Mouse (Mus musculus): ENCODE results near the gene Trappc10. TPM values are rescaled to one million over a fixed set of nuclear protein-coding genes. Genes with fewer than 3 reads are reported as not detected.

The Trappc10 gene
- polyA plus RNA-seq, 1 experiment = 18.2 TPM

DNA sequence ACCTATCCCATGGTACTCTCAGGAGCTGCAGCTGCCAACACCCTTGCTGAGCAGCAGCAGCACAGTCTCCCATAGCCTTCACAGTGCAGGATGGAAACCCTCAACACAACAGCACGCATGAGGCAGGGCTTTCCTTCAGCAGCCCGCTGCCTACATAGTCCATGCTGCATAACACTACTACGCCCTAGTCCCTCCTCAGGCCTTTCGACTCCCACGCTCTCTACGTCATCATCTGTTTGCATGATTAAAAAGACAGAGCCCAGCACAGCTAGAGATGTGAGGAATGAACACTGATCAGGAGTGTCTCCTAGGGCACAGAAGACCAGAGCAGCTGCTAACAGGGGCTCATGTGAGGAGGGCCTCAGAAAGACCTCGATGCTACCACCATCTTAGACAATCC is 23.1 kb downstream of the Trappc10 start:
- no peak overlapping the region for H3ac ChIP-seq (ENCODE audit: control insufficient read depth, insufficient read length, low read depth)
- peaks cover 13% of the 10 kb centered on the region for H3K79me2 ChIP-seq (ENCODE audit: control insufficient read depth, insufficient read depth)
- H3K27me3 ChIP-seq (ENCODE audit: control insufficient read depth, insufficient read depth, insufficient read length) = no peaks in the 10 kb centered on the region
- H3K36me3 ChIP-seq (ENCODE audit: control insufficient read depth, insufficient read depth) = peaks cover 31% of the 10 kb centered on the region
- H3K79me3 ChIP-seq (ENCODE audit: low read depth) = no peaks in the 10 kb centered on the region
- no peak overlapping the region for H3K4me3 ChIP-seq (ENCODE audit: insufficient read depth, poor library complexity, severe bottlenecking)
- no peak for TF ChIP-seq MAX (IDR thresholded peaks at IDR 0.05)
- TF ChIP-seq USF1 (IDR thresholded peaks at IDR 0.05; ENCODE audit: low read depth) = no peak
- TF ChIP-seq MYOD1 (IDR thresholded peaks at IDR 0.05; ENCODE audit: control insufficient read depth, insufficient read length, low read depth) = no peak
- TF ChIP-seq FOSL1 (IDR thresholded peaks at IDR 0.05; ENCODE audit: insufficient read depth, low read length, poor library complexity, severe bottlenecking) = no peak
- TF ChIP-seq CTCF (IDR thresholded peaks at IDR 0.05; ENCODE audit: control insufficient read depth, insufficient read depth, insufficient read length) = no peak
- no peak for TF ChIP-seq CEBPB (IDR thresholded peaks at IDR 0.05; ENCODE audit: low read depth)
- TF ChIP-seq MYOG (IDR thresholded peaks at IDR 0.05; ENCODE audit: control insufficient read depth, extremely low read depth, insufficient read length) = no peak

GRCm38 (mm10) chr10:78219528-78219927 is 24.9 kb downstream of the Trappc10 start:
- peaks cover 43% of the 10 kb centered on the region for H3K36me3 ChIP-seq (ENCODE audit: control insufficient read depth, insufficient read depth)
- H3K79me2 ChIP-seq (ENCODE audit: control insufficient read depth, insufficient read depth) = no peaks in the 10 kb centered on the region
- H3ac ChIP-seq (ENCODE audit: control insufficient read depth, insufficient read length, low read depth) = no peak overlapping the region
- H3K27me3 ChIP-seq (ENCODE audit: control insufficient read depth, insufficient read depth, insufficient read length) = no peaks in the 10 kb centered on the region
- H3K79me3 ChIP-seq (ENCODE audit: low read depth) = no peaks in the 10 kb centered on the region
- TF ChIP-seq FOSL1 (IDR thresholded peaks at IDR 0.05; ENCODE audit: insufficient read depth, low read length, poor library complexity, severe bottlenecking) = no peak
- TF ChIP-seq CTCF (IDR thresholded peaks at IDR 0.05; ENCODE audit: control insufficient read depth, insufficient read depth, insufficient read length) = no peak
- no peak for TF ChIP-seq USF1 (IDR thresholded peaks at IDR 0.05; ENCODE audit: low read depth)
- TF ChIP-seq CEBPB (IDR thresholded peaks at IDR 0.05; ENCODE audit: low read depth) = no peak
- no peak for TF ChIP-seq MYOD1 (IDR thresholded peaks at IDR 0.05; ENCODE audit: control insufficient read depth, insufficient read length, low read depth)
- TF ChIP-seq MAX (IDR thresholded peaks at IDR 0.05) = no peak
- no peak for TF ChIP-seq MYOG (IDR thresholded peaks at IDR 0.05; ENCODE audit: control insufficient read depth, extremely low read depth, insufficient read length)
- H3K4me3 ChIP-seq (ENCODE audit: insufficient read depth, poor library complexity, severe bottlenecking) = no peak overlapping the region

GRCm38 (mm10) chr10:78218576-78218975 is 25.9 kb downstream of the Trappc10 start:
- no peaks in the 10 kb centered on the region for H3K79me2 ChIP-seq (ENCODE audit: control insufficient read depth, insufficient read depth)
- no peaks in the 10 kb centered on the region for H3K79me3 ChIP-seq (ENCODE audit: low read depth)
- H3K4me3 ChIP-seq (ENCODE audit: insufficient read depth, poor library complexity, severe bottlenecking) = no peak overlapping the region
- H3K36me3 ChIP-seq (ENCODE audit: control insufficient read depth, insufficient read depth) = peaks cover 48% of the 10 kb centered on the region
- TF ChIP-seq MAX (IDR thresholded peaks at IDR 0.05) (no peak), CEBPB (IDR thresholded peaks at IDR 0.05; ENCODE audit: low read depth) (no peak), FOSL1 (IDR thresholded peaks at IDR 0.05; ENCODE audit: insufficient read depth, low read length, poor library complexity, severe bottlenecking) (no peak), CTCF (IDR thresholded peaks at IDR 0.05; ENCODE audit: control insufficient read depth, insufficient read depth, insufficient read length) (no peak), MYOG (IDR thresholded peaks at IDR 0.05; ENCODE audit: control insufficient read depth, extremely low read depth, insufficient read length) (no peak), USF1 (IDR thresholded peaks at IDR 0.05; ENCODE audit: low read depth) (no peak), MYOD1 (IDR thresholded peaks at IDR 0.05; ENCODE audit: control insufficient read depth, insufficient read length, low read depth) (no peak)
- H3K27me3 ChIP-seq (ENCODE audit: control insufficient read depth, insufficient read depth, insufficient read length) = no peaks in the 10 kb centered on the region
- no peak overlapping the region for H3ac ChIP-seq (ENCODE audit: control insufficient read depth, insufficient read length, low read depth)

GRCm38 (mm10) chr10:78216376-78217083 is 27.9 kb downstream of the Trappc10 start:
- TF ChIP-seq MYOG (IDR thresholded peaks at IDR 0.05; ENCODE audit: control insufficient read depth, extremely low read depth, insufficient read length) = no peak
- Histone ChIP-seq H3ac (ENCODE audit: control insufficient read depth, insufficient read length, low read depth) (no peak overlapping the region), H3K36me3 (ENCODE audit: control insufficient read depth, insufficient read depth) (peaks cover 55% of the 10 kb centered on the region), H3K79me3 (ENCODE audit: low read depth) (no peaks in the 10 kb centered on the region), H3K79me2 (ENCODE audit: control insufficient read depth, insufficient read depth) (no peaks in the 10 kb centered on the region), H3K4me3 (ENCODE audit: insufficient read depth, poor library complexity, severe bottlenecking) (no peak overlapping the region), H3K27me3 (ENCODE audit: control insufficient read depth, insufficient read depth, insufficient read length) (no peaks in the 10 kb centered on the region)

- Histone ChIP-seq H3K36me3 (ENCODE audit: control insufficient read depth, insufficient read depth) (peaks cover 66% of the 10 kb centered on the region), H3K4me3 (ENCODE audit: insufficient read depth, poor library complexity, severe bottlenecking) (no peak overlapping the region), H3K79me2 (ENCODE audit: control insufficient read depth, insufficient read depth) (no peaks in the 10 kb centered on the region)
These were observed 30.1 kb downstream of the Trappc10 start for GRCm38 (mm10) chr10:78214371-78214770.

GRCm38 (mm10) chr10:78211311-78211710 is 33.1 kb downstream of the Trappc10 start:
- peaks cover 69% of the 10 kb centered on the region for H3K36me3 ChIP-seq (ENCODE audit: control insufficient read depth, insufficient read depth)

More at GRCm38 (mm10) chr10:78214371-78214770, 30.1 kb downstream of the Trappc10 start:
- Histone ChIP-seq H3ac (ENCODE audit: control insufficient read depth, insufficient read length, low read depth) (no peak overlapping the region), H3K27me3 (ENCODE audit: control insufficient read depth, insufficient read depth, insufficient read length) (no peaks in the 10 kb centered on the region), H3K79me3 (ENCODE audit: low read depth) (no peaks in the 10 kb centered on the region)
- TF ChIP-seq MAX (IDR thresholded peaks at IDR 0.05) (no peak), CTCF (IDR thresholded peaks at IDR 0.05; ENCODE audit: control insufficient read depth, insufficient read depth, insufficient read length) (no peak), CEBPB (IDR thresholded peaks at IDR 0.05; ENCODE audit: low read depth) (no peak), USF1 (IDR thresholded peaks at IDR 0.05; ENCODE audit: low read depth) (no peak), MYOD1 (IDR thresholded peaks at IDR 0.05; ENCODE audit: control insufficient read depth, insufficient read length, low read depth) (no peak), MYOG (IDR thresholded peaks at IDR 0.05; ENCODE audit: control insufficient read depth, extremely low read depth, insufficient read length) (no peak), FOSL1 (IDR thresholded peaks at IDR 0.05; ENCODE audit: insufficient read depth, low read length, poor library complexity, severe bottlenecking) (no peak)

More at GRCm38 (mm10) chr10:78211311-78211710, 33.1 kb downstream of the Trappc10 start:
- Histone ChIP-seq H3K79me2 (ENCODE audit: control insufficient read depth, insufficient read depth) (no peaks in the 10 kb centered on the region), H3ac (ENCODE audit: control insufficient read depth, insufficient read length, low read depth) (no peak overlapping the region), H3K27me3 (ENCODE audit: control insufficient read depth, insufficient read depth, insufficient read length) (no peaks in the 10 kb centered on the region), H3K4me3 (ENCODE audit: insufficient read depth, poor library complexity, severe bottlenecking) (no peak overlapping the region), H3K79me3 (ENCODE audit: low read depth) (no peaks in the 10 kb centered on the region)
- TF ChIP-seq FOSL1 (IDR thresholded peaks at IDR 0.05; ENCODE audit: insufficient read depth, low read length, poor library complexity, severe bottlenecking) (no peak), MYOG (IDR thresholded peaks at IDR 0.05; ENCODE audit: control insufficient read depth, extremely low read depth, insufficient read length) (no peak), USF1 (IDR thresholded peaks at IDR 0.05; ENCODE audit: low read depth) (no peak), CEBPB (IDR thresholded peaks at IDR 0.05; ENCODE audit: low read depth) (no peak), CTCF (IDR thresholded peaks at IDR 0.05; ENCODE audit: control insufficient read depth, insufficient read depth, insufficient read length) (no peak), MAX (IDR thresholded peaks at IDR 0.05) (no peak), MYOD1 (IDR thresholded peaks at IDR 0.05; ENCODE audit: control insufficient read depth, insufficient read length, low read depth) (no peak)
